Mouse (Mus musculus) small intestine, adult 10 weeks (tissue): ENCODE results near the gene Rpl36a-ps1. TPM values are rescaled to one million over a fixed set of nuclear protein-coding genes. Genes with fewer than 3 reads are reported as not detected.

Experiments
- polyA plus RNA-seq: library from polyadenylated mRNA; stranded (reverse); fragments of 350-450 nt; fragmentation: Illumina TruSeq; extraction: RNeasy Lipid Tissue Mini Kit (QIAGEN cat#74804); gene quantifications from one replicate; pipeline ENCODE4 v1.2.3, GENCODE M21; 2014; ENCODE audit warnings: low replicate concordance

Rpl36a-ps1 gene
- 76.2 TPM for polyA plus RNA-seq

GRCm38 (mm10) chr14:98994218-98994617 is at the start of gene Rpl36a-ps1:
TSS of gene Rpl36a-ps1 (minus strand) at chr14:98994318.

Other genes starting within 250 kb of the Rpl36a-ps1 start
- 91.5 TPM for gene Mzt1, start 51.8 kb upstream of the Rpl36a-ps1 start, polyA plus RNA-seq
- gene Bora, start 51.9 kb upstream of the Rpl36a-ps1 start, polyA plus RNA-seq = 14.7 TPM
- gene Pibf1, start 105.1 kb upstream of the Rpl36a-ps1 start, polyA plus RNA-seq = 12.5 TPM
- gene Dis3, start 105.5 kb upstream of the Rpl36a-ps1 start, polyA plus RNA-seq = 29.3 TPM